Mouse (Mus musculus) gastrocnemius, adult 18-20 months (tissue): Measurements from ENCODE around the gene Sectm1a. TPM values are rescaled to one million over a fixed set of nuclear protein-coding genes. Genes with fewer than 3 reads are reported as not detected.
"Not testable (repeated sequence)": the region's sequence is repeated elsewhere in the genome, so short reads cannot be mapped to it uniquely, and the experiment has no call there.

ENCODE experiments used
- DNase-seq: peaks from one replicate; pipeline ENCODE4 v3.0.0; 2021; ENCODE audit warnings: low spot score
- long read RNA-seq, 2 experiments: library from polyadenylated mRNA; stranded (forward); transcript quantifications; one replicate each; pipeline ENCODE4 v2.0.0; 2021
- total RNA-seq, 2 experiments: library from RNA; stranded (reverse); gene quantifications; 2 replicates each; pipeline ENCODE4 v1.2.3; 2021

Sectm1a gene
- under 1 TPM in 1 of 2 experiments, not detected in 1; 0.17 TPM for total RNA-seq
- long read RNA-seq, experiment 1, result 0 reads
- long read RNA-seq, experiment 2, result 0 reads

DNA sequence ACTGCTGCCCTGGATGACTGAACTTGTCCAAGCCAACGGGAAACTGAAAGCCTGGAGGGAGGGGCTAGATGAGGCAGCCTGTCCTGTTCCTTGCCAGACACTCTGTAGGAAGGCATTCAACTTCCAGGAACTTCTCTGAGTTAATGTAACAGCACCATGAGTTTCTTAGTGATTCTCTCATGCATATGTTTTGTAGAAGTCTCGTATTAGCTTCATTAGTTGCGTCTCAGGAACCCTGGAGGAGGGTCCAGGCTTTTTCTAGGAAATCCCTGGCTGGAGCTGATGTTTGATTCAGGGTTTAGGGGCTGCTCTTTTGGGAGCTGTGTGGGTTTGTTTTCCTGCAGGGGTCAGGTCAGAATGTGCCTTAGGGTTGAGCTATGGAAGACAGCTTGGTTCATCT lies at the start of gene Sectm1a:
Sectm1a (minus strand) TSS at position 101 of the 400 bp plus-strand sequence.
- DNase-seq, result no peak

DNA sequence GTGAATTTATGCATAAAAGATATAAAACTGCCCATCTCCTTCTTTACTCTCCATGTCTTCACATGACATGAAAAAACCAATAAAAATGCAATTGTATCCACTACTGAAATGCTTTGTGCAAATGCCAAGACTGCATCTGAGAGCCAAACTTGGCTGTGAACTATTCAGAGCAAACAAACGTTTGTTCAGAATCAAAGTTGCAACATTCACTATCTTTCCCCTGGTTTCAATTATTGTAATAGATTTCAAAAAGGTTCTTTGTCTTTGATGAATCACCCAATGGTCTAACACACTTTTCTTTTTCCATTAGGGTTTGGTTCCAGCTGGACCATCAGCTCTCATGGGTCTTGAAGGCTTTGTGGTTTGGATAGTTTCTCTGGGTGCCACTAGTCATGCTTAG lies 48.6 kb upstream of the Sectm1a start:
- DNase-seq, result no peak

DNA sequence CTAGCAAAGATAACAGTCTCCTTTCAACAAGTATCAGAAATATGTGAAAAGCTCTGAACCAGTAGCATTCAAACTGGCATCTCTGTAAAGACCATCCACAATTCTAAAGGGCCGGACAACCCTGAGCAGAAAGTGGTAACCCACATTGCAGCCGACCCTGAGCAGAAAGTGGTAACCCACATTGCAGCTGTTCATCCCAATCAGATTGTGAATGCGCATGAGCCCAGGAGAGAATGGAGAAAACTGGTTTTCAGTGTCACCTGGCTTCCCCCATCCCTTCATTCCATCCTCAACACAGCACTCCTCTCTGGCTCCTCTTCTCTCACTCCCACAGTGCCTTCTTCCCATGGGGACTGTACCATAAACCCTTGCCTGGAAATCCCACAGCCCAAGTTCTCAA lies 46.4 kb upstream of the Sectm1a start:
- DNase-seq, result no peak

DNA sequence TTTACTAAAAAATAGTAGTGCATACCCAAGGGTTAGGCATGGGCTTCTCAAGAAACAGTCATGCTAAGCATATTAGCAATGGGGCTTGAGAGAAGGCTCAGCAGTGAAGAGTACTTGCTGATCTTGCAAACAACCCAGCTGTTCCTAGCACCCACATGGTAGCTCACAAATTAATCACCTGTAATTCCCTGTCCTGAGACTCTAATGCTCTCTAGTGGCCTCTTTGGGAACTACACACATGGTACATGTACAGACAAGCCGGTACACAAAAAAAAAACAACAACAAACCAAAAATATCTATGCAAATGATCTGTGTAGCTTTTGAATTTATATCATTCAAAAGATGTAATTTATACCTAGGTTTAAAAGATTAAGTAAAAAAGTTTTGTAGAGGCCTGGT lies 45.4 kb upstream of the Sectm1a start:
- no peak for DNase-seq

DNA sequence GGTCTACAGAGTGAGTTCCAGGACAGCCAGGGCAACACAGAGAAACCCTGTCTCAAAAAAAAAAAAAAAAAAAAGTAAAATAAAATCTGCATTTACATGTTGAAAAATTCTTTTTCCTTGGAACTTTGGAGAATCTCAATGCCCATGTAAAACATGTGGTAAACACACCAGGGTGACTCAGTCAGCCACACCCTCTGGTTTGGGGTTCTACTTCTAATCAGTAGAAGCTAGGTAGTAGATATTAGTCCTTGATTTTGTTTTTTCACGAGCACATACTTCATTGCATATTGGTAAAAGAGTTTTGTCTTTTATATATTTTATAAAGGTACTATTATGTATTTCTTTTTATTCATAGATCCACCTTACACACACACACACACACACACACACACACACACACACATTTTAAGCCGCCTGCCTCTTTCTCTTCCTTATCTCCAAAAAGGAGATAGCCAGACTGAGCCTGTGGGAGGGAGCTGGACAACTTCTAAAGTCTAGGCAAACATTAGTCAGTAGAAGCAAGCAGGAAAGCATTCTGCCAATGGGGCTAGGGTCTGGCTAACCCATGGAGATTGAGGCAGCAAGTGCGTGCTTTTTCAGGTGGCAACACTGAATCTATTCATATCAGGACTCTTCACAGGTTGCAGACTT lies 44.6 kb upstream of the Sectm1a start:
- DNase-seq, result no peak

DNA sequence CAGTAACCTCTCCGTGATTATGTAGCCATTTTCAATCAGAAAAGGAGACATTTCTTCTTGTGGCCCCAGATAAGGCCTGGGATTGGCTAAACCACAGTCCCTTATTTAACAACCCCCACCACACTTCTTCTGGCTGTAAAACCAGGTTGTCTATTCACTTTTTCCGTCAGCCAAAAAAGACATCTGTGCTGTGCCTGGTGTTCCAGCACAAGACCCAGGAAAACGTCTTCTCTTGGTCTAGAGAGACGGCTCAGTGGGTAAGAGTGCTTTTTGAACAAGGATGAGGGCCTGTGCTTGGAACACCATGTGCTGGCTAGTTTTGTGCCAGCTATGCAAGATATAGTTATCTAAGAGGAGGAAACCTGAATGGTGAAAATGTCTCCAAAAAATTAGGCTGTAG lies 42.4 kb upstream of the Sectm1a start:
- DNase-seq, result no peak

DNA sequence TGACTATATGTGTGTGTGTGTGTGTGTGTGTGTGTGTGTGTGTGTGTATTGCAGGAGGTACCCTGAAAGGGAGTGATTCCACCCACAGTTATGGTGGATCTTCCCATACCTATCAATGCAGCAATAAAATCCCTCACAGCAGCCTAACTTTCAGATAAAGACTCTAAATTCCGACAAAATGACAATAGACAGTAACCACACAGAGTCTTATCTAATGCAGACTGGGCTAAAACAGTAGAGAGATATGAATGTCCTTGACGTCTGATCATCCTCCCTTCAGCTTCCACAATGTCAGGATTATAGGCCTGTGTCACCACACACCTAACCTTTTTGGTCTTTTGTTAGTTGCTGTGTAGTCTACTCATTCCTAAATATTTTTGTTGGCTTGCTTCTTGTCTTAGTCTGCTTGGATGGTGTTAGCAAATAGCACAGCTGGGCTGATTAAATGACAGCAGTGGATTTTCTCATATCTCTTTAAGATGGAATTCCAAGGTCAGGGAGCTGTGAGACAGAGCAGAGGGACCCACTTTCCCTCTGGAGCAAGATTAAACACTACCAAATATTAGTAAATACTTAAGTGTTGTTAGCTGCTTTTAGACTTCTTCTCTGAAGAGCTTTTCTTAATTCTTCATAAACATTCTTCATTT lies 41.1 kb upstream of the Sectm1a start:
- DNase-seq, result no peak

DNA sequence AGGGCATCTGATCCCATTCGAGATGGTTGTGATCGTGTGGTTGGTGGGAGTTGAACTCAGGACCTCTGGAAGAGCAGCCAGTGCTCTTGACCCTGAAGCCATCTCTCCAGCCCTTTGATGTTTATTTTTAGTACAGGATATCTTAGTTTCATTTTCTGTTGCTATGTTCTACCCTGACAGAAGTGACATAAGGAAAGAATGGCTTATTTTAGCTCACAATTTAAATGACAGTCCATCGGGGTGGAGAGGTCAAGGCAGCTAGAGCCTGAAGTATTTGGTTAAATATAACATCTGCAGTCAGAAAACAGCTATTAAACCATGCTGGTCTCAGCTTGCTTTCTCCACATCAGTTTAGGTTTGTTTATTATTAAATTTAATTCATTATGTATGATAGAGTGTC lies 40.1 kb upstream of the Sectm1a start:
- DNase-seq, result no peak

DNA sequence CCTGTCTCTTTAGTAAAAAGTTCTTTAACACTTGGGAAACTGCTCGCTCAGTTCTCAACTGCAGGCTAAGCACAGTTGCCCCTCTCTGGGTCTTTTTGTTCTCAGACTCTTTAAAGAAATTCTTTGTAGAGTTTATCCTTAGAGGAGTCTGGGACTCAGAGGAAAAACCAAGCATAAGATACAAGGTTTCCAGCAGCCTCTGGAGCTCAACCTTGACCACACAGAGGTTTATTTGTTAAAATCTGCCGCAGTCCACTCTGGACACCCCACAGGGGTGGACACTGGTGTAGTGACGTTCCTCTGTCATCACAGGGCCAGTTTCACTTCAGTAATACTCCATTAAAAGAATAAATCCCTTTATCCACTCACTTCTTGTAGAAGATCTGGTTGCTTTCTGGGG lies 37.6 kb upstream of the Sectm1a start, which contains the start of gene Tex19.2:
Tex19.2 (minus strand) TSS at position 101 of the 400 bp plus-strand sequence.
- DNase-seq, result no peak

DNA sequence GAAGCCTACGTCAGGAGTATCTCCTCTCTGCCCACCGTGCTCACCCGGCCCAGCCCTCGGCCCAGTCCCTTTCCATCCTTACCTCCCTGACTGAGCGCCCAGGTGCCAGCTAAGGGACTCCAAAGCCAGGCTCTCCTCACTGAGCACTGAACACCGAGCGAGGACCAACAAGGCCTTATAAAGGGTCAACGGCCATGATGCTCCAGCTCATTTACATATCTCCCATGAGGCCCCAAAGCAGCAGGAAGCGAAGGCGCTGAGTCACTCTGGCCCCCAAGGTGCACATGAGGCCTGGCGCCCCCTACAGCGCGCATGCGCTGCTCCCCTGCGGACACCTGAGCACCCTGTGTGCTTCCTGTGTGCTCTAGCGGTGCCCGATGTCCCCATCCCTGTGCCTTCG lies 37.1 kb upstream of the Sectm1a start:
- DNase-seq, result no peak

DNA sequence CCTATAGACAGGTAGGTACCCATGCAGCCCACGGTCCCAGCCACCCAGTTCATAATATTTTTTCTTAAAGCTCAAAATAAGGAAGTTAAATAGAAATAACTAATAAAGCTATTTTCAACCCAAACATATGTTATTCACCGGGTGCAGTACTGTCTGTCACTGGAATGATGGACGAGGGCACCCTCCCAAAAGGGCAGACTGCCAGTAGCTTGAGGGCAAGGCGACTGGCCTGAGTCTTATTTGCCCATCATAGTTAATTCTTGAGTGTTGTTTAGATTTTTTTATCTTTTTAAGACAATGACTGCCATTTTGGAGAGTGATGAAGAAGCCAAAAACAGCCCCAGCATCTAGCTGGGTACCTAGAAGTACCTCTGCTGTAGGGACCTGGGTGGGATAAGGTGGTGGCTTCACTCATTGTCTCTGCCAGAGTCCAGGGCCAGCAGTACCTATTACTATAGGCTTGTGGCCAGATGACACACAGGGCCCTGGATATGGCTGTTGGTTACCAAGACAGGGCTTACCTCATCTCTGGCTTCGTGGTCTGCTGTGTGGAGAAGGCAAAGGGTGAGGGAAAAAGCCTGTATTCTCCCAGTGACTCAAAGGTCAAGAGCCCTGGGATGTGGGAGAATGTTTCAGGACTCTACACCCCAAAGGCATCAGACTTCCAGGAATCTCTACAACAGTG lies 31.2 kb upstream of the Sectm1a start:
- DNase-seq, result no peak

DNA sequence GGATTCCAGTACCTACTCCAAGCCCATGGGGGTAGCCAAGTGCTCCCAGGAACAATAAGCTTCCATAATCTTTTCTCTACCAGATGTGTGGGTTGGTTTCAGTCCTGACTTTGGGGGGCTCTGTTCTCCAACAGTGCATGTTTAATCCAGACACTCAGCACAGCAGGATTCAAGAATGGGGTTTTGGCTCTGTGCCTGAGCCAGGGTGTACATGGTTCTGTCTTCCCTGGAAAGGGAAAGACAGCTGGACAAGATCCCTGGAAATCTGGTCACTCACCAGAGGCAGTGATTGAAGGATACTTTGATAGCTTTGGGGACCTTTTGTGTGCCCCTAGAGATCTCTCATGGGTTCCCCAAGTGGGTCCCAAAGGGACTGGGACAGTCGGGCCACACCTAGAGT lies 30.6 kb upstream of the Sectm1a start:
- DNase-seq, result no peak

DNA sequence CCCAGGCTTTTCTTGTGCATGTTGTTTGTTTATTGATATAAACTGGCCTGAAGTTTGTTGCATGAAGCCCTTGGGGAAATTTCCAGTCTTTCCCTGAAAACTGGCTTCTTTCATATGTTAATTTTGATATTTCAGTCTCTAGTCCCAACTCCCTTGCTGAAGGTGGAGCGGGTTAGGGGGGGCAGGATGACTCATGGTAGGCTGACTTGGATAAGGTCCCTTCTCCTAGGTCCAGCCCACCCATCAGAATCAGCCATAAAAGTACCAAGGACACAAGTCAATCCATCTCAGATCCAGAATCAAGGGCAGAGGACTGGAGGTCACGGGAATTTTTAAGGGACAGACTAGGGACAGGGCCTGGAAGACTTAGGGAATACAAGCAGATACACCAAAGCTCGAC lies 30.0 kb upstream of the Sectm1a start:
- no peak for DNase-seq

DNA sequence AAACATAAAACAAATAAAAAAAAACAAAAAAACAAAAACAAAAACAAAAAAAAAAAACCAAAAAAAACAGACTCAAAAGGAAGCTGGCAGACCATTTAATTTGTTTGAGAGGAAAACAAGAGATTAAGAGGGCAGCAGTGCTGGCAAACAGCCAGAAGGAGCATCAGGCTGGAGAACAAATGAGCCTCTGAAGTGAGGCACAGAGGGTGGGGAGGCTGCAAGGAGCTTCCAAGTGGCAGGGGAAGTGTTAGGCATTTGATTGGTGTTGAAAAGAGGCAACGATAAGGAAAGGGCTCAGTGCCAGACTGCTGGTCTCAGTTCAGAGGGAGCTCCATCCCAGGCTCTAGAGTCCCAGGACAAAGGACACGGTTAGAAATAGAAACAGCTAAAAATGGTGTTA lies 29.0 kb upstream of the Sectm1a start:
- no peak for DNase-seq

DNA sequence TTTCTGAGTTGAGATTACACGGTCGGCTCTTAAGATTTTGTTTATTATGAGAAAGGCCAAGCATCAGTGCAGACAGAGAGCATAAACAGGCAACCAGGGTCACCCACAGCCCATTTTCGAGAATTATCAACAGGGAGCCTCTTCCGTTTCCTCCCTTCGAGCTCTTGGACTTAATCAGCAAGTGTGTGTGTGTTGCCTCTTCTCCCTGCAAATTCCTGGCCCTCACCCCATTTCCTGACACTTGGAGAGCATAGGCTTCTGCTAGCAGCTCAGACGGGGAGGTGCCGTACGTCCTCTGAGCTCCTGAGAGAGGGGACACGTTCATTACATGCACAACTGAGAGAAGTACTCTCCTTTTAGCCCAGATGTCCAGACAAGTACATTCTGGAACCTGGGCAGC lies 27.0 kb upstream of the Sectm1a start:
- no peak for DNase-seq

DNA sequence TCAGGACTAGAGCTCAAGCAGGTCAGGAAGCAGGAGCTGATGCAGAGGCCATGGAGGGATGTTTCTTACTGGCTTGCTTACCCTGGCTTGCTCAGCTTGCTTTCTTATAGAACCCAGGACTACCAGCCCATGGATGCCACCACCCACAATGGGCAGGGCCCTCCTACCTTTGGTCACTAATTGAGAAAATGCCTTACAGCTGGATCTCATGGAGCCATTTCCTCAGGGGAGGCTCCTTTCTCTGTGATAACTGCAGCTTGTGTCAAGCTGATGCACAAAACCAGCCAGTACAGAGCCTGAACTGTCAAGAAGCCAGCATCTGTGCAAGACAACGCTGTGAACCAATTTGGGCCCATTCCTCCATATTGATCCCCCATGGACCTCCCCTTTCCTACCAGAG lies 26.2 kb upstream of the Sectm1a start:
- not testable (repeated sequence) for DNase-seq

DNA sequence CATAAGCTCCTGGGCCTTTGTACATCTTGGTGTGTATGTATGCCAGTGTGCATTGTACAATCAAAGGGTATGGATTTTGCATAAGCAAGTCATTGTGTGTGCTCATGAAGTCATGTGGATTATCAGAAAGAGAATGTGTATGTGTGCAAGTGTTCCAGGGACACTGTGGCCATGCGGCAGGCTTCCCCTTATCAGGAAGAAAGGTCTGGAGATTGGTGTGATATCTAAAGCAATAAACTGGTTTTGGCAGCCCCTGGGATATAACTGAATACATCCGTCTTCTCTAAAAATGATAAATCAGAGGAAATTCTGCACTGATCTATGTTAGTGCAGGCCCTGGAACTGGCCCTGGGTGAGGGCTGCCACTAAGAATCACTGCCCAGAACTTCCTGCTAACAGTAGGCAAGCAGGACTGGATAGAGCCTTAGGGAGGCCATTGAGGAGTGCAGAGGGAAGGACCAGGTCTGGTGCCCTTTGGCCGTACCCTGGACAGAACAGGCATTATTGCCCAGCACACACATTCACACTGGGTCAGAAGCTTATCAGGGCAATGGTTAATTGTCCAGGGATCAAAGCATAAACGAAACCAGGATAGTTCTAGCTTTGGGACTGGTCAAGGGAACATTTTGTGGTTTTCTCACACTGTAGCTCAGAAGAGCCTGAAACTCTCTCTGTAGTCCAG lies 20.2 kb upstream of the Sectm1a start:
- no peak for DNase-seq

DNA sequence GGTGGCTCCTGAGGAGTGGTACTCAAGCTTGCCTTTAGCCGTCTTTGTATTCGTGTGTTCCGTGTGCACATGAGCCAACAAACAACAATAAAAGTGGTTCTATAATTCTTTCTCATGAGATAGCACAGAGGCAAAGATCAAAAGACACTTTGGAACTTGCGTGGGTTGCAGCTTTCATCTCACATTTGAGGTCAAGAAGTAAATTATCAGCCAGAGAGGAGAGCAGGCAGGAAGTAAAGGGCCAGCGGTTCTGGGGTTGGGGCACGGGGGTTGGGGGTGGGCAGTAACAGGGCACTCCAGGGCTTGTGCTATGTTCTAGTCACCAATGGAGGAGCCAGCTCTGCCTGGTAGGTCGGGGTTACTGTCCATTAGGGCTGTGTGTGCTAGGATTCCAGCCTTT lies 19.7 kb upstream of the Sectm1a start:
- DNase-seq, result no peak

DNA sequence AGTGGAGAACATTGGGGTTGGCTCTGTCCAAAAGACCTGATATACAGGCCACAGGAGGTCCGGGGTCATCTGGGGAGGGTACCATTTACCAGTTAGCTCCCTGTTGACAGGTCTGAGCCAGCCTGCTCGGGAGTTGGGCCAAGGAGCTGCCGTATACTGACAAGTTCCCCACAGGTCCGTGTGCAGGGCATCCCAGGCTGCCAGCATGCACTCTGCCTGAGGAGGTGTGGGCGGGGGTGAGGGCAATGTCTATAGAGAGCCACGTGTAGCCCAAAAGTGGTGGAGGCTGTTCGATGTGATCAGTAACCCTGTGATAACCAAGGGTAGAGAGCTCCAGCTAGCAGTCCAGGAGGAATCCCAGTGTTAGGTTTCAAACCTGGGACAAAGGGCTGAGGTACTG lies 18.7 kb upstream of the Sectm1a start:
- DNase-seq, result no peak

DNA sequence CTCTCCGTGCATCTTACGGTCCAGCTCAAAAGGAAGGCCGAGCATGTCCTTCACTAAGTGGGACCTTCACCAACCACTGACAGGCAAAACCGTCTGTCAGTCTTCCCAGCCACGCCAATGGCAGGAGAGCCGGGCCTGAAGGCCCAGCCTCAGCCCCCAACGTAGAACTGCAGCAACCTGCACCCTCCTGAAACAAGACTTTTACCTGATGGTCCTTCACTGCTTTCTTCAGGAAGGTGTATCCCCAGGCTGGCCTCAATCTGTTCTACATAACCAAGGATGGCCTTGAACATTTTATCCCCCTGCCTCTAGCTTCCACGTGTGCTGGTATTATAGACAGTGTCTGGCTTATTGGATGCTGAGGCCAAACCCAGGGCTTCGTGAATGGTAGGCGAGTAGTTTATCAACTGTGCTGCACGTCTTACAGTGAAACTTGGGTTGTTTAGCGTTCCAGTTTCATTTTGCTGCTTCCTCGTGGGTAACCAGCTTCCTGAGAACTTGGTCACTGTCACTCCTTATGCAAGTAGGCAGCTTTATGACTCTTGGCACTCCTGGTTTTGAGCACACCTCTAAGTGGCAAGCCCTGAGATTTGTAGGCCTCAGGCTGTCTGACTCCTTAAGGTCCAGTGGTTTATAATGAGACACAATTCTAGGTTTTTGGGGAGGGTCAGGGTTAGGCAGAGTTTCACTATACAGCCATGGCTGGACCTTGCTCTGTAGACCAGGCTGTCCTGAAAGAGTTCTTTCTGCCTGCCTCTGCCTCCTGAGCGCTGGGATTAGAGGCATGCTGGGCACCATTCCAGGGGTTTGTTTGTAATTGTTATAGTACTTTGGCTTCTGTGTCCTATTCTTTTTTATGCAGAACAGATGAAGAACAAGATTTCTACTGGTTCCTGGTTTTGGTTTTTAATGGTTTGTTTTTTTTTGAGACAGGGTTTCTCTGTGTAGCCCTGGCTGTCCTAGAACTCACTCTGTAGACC lies 11.9 kb upstream of the Sectm1a start:
- no peak for DNase-seq

DNA sequence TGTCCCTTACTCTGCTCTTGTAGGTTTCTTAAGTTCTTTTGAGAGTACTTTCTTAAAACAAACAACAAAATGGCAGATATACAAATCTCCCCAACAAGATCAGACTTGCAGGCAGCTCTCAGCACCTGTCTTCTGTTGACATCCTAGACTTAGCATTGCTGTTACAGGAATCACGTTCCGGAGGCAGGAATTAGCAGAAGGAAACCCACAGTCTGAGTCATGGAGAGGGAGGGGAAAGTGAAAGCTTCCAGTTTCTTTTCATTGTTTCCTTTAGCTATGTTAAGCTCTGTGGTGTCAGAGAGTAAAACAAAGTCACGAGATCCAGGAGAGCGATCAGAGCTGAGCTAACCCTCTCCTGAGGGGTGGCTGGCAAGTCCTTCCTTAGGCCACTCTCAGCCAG lies 9.9 kb upstream of the Sectm1a start:
- no peak for DNase-seq
